Mouse (Mus musculus): Measurements from ENCODE around the gene Cyp4b1. TPM values are rescaled to one million over a fixed set of nuclear protein-coding genes. Genes with fewer than 3 reads are reported as not detected.
"Not testable (repeated sequence)": the region's sequence is repeated elsewhere in the genome, so short reads cannot be mapped to it uniquely, and the experiment has no call there.

Cyp4b1 gene
- total RNA-seq (2021), result 1 to 10 TPM; 2.6 to 4.5 TPM
- long read RNA-seq, experiment 1, transcript Cyp4b1-201 (12 exons, 1,892 nt), result major isoform, 7 of 8 reads
- long read RNA-seq, experiment 1, partial matches to known transcripts, result 0 of 8 reads
- long read RNA-seq, experiment 1, other reads (novel, unspliced or antisense), result 1 of 8 reads
- long read RNA-seq, experiment 2, transcript Cyp4b1-201 (12 exons, 1,892 nt), result major isoform, 8 of 9 reads
- long read RNA-seq, experiment 2, partial matches to known transcripts, result 0 of 9 reads
- long read RNA-seq, experiment 2, other reads (novel, unspliced or antisense), result 1 of 9 reads

DNA sequence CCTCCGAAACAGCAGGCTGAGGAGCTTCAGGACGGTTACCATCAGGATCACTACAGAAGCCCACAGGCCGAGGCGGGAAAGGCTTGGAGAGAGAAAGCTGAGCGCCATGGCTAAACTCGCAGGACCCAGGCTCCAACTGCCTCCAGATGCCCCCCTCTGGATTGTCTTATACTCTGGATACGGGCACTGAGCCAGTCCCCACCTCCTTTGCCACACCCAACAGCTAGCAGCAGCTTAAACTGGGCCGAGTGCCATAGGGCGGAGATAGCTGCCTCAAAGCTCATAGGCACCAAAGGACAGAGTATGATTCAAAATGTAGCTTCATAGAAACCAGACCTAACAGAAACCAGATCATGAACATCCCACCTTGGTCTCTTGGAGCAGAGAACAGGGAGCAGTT is at the start of gene Cyp4b1:
Gene Cyp4b1 (minus strand): TSS at position 144 of the 400 bp plus-strand sequence.
- TF ChIP-seq CTCF (IDR thresholded peaks at IDR 0.05), result no peak
- DNase-seq, result peak; percentile 73
- H3K4me3 ChIP-seq, result peak within 1 kb of the TSS; percentile 61
- peak within 1 kb of the TSS; percentile 70; the same call in 1 of the 2 replicates for H3K27ac ChIP-seq
- intact Hi-C loops (cut with DNase I), result loop anchor here (5.0 kb wide), 1 partner anchor 55 kb away; no protein-coding TSS in a partner anchor

DNA sequence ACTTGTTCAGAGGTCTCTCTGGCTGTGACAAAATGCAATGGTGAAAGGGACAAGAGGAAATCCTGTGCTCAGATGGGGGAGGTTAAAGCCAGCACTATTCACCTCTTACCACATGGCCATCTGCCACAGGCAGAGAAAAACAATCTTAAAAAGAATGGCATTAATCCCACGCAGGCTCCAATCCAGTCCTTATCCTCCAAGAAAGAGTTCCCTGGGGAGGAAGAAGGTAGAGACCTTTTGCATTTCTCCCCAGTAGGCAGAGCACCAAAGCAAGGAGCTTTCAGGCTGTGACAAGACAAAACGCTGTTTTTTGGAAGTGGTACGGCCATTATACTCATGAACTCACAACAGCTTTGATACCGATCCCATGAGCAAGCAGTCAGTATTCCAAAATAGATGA is 38.8 kb upstream of the Cyp4b1 start:
- H3K27ac ChIP-seq, result 0 out of 2 replicates have a peak overlapping the region, but pooled peaks have one; percentile 12
- TF ChIP-seq CTCF (IDR thresholded peaks at IDR 0.05), result no peak
- intact Hi-C loops (cut with DNase I), result no loop called here
- H3K4me3 ChIP-seq, result no peak overlapping the region
- DNase-seq, result no peak

- TF ChIP-seq CTCF (IDR thresholded peaks at IDR 0.05), result no peak
These were observed 11.7 kb upstream of the Cyp4b1 start for GRCm38 (mm10) chr4:115659190-115659589.

DNA sequence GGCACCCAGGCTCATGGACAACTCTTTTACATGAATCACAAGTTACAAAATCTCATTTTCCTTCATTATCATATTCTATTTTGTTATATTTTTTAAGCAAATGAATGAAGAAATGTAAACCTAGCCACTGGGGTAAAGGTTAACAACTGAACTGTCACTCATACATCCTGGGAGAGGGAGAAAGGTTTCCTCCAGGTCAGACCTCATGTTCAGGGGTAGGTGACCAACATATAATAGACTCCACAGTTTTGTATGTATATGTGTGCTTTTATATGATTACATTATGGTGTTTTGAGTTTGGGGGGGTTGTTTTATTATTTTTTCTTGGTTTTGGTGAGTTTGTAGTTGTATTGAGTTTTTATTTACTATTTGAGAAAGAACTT is 10.3 kb upstream of the Cyp4b1 start:
- peak overlapping the region; percentile 73 for H3K4me3 ChIP-seq
- intact Hi-C loops (cut with DNase I), result no loop called here
- TF ChIP-seq CTCF (IDR thresholded peaks at IDR 0.05), result no peak
- peak overlapping the region; percentile 75; the same call in 1 of the 2 replicates for H3K27ac ChIP-seq
- DNase-seq, result no peak

More at GRCm38 (mm10) chr4:115659190-115659589, 11.7 kb upstream of the Cyp4b1 start:
- Histone ChIP-seq H3K4me3 (no peak overlapping the region), H3K27ac (no peak overlapping the region)
- DNase-seq, result no peak
- intact Hi-C loops (cut with DNase I), result no loop called here

- Histone ChIP-seq H3K4me3 (peak overlapping the region; percentile 73), H3K27ac (peak overlapping the region; percentile 75)
- DNase-seq, result peak; percentile 32
- no peak for TF ChIP-seq CTCF (IDR thresholded peaks at IDR 0.05)
- intact Hi-C loops (cut with DNase I), result no loop called here
These were observed 9.8 kb upstream of the Cyp4b1 start for GRCm38 (mm10) chr4:115657104-115657866.

DNA sequence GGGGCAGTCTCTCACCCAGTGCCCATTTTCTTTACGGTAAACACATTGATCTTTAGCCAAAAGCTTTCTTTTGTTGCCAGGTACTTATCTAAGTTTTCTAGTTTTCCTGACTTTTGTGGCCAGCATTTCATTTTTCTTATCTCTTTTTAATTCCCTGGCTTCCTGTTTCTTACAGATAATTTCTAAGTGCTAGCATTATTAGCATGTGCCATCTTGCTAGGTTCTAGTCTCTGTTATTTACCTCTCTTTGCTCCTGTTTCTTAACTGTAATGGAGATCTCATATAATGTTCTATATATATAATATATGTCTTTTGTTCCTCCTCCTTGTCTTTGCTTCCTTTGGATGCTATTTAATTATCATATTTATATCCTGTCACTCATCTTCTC is 9.0 kb upstream of the Cyp4b1 start:
- H3K27ac ChIP-seq; DNase-seq; intact Hi-C loops (cut with DNase I): not testable (repeated sequence)

GRCm38 (mm10) chr4:115655841-115656534 is 8.5 kb upstream of the Cyp4b1 start:
- H3K4me3 ChIP-seq; intact Hi-C loops (cut with DNase I); H3K27ac ChIP-seq; DNase-seq: not testable (repeated sequence)

More for the DNA sequence above, 9.0 kb upstream of the Cyp4b1 start:
- H3K4me3 ChIP-seq, result not testable (repeated sequence)

DNA sequence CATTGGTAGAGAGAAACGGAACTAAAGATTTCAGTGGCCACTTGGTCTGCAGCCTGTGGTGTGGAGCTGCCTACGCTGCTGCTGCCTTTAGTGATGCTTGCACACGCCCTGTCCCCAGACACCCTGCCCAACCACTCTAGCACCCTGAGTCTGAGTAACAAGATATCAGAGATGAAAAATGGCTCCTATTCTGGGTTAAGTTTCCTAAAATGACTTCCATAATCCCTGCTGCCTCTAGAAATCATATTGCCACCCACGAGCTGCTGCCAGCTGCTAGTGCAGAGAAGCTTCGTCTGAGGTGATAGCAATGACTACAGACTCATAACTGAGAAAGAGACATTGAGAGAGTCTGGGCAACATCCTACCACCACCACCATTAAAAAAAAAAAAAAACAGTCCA is 3.3 kb upstream of the Cyp4b1 start:
- no peak overlapping the region for H3K27ac ChIP-seq
- intact Hi-C loops (cut with DNase I), result no loop called here
- TF ChIP-seq CTCF (IDR thresholded peaks at IDR 0.05), result no peak
- no peak overlapping the region for H3K4me3 ChIP-seq
- no peak for DNase-seq

- H3K27ac ChIP-seq, result peak overlapping the region; percentile 24
- intact Hi-C loops (cut with DNase I), result loop anchor here (5.0 kb wide), 1 partner anchor 53 kb away; no protein-coding TSS in a partner anchor
- DNase-seq, result no peak
- H3K4me3 ChIP-seq, result no peak overlapping the region
- no peak for TF ChIP-seq CTCF (IDR thresholded peaks at IDR 0.05)
These were observed 1.8 kb upstream of the Cyp4b1 start for GRCm38 (mm10) chr4:115649344-115649743.

- peak overlapping the region; percentile 8 for H3K27ac ChIP-seq
- intact Hi-C loops (cut with DNase I), result loop anchor here (5.0 kb wide), 1 partner anchor 54 kb away; no protein-coding TSS in a partner anchor
- no peak for TF ChIP-seq CTCF (IDR thresholded peaks at IDR 0.05)
- DNase-seq, result peak; percentile 54
- H3K4me3 ChIP-seq, result no peak overlapping the region
These were observed 1.2 kb upstream of the Cyp4b1 start for GRCm38 (mm10) chr4:115648752-115649151.

DNA sequence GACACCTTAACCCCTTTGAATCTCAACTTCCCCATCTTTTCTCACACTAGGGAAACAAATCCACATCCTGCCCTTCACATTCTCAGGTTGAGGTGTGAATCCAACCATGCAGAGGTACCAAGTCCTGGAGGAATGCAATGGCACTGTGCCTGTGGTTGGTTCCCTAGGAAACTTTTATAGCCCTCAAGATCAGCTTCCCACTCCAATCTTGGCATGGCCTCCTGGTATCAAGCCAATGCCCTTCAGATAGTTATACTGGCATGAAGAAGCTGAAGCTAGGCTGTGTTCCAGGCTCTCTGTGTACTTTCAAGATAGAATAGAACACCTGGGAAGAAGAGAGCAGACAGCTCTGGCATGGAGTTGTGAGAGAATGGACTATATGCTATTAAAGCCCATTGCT is 2.2 kb downstream of the Cyp4b1 start:
- intact Hi-C loops (cut with DNase I), result loop anchor here (5.0 kb wide), 1 partner anchor 57 kb away; no protein-coding TSS in a partner anchor
- H3K27ac ChIP-seq, result no peak overlapping the region

DNA sequence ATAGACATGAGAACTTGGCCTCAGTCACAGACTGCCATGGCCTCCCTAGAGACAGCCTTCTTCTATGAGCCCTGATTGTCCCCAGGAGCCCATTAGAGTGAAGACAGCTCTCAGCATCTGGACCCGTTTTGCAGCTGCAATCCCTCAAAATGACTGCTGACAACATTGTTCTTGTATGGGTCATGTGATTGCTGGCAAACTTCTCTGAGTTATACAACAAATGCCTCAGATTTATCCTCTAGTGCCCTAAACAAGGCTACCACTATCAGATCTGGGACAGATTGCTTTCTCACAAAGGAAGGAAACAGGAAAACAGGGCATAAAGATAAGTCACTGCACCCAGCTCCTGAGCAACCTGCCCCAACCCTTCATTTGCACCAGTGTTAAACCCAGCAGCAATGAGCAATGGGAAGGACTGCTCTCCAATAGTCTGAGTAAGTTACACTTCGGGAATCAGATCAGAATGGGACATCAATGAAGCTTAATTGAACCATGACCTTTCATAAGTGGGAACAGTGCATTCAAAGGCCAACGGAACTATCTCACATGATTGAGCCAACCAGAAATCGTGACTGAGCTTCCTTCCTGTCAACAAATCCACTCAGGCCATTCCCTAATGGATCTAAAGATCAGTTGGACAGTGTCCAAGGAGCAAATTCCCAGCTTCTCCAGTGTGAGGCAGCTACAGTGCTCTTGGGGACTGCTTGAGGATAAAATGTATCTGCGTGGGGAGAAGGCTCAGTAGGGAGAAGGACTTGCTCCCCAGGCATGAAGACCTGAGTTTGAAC is 4.4 kb downstream of the Cyp4b1 start:
- no peak for DNase-seq
- TF ChIP-seq CTCF (IDR thresholded peaks at IDR 0.05), result no peak

More for the DNA sequence above, 2.2 kb downstream of the Cyp4b1 start:
- no peak for TF ChIP-seq CTCF (IDR thresholded peaks at IDR 0.05)
- DNase-seq, result no peak
- H3K4me3 ChIP-seq, result peak overlapping the region; percentile 61

GRCm38 (mm10) chr4:115625560-115625959 is 22.0 kb downstream of the Cyp4b1 start:
- H3K27ac ChIP-seq; H3K4me3 ChIP-seq; DNase-seq; intact Hi-C loops (cut with DNase I): not testable (repeated sequence)

More for the DNA sequence above, 4.4 kb downstream of the Cyp4b1 start:
- no peak overlapping the region for H3K4me3 ChIP-seq
- peak overlapping the region; percentile 41 for H3K27ac ChIP-seq
- intact Hi-C loops (cut with DNase I), result no loop called here

All from gastrocnemius, adult 2 months (tissue).